Mouse (Mus musculus) liver (tissue): ENCODE measurements at regions not wholly inside any gene's neighbourhood (a gene's known extent, or its start where the extent isn't known, plus 50 kb on each side); places are given as distances from the start of the nearest gene placed in this dataset.
"Not testable (repeated sequence)": the region's sequence is repeated elsewhere in the genome, so short reads cannot be mapped to it uniquely, and the experiment has no call there.

Experiments
- DNase-seq: peaks from one replicate; pipeline ENCODE4 v3.0.0-alpha.2; 2020; ENCODE audit warnings: mixed read lengths

DNA sequence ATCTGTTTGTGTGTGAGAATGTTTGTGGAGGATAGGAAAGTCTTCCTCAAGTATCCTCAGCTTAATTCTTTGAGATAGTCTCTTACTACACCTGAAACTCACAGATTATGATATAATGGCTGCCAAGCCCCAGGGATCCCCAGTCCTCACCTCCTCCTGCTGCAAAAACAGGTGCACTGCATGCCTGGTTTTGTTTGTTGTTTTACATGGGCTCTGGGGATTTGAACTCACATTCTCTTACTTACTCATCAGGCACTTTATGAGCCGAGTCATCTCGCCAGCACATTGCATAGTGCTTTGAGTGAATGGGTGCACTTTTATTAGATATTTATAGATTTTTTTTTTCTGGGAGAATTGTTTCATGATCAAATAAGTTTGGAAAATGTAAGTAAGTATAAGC is 56.3 kb downstream of the Mterf1b start:
- DNase-seq, result no peak

- not testable (repeated sequence) for DNase-seq
Observed at GRCm38 (mm10) chr5:4254280-4254679, 62.1 kb downstream of the Mterf1b start.

DNA sequence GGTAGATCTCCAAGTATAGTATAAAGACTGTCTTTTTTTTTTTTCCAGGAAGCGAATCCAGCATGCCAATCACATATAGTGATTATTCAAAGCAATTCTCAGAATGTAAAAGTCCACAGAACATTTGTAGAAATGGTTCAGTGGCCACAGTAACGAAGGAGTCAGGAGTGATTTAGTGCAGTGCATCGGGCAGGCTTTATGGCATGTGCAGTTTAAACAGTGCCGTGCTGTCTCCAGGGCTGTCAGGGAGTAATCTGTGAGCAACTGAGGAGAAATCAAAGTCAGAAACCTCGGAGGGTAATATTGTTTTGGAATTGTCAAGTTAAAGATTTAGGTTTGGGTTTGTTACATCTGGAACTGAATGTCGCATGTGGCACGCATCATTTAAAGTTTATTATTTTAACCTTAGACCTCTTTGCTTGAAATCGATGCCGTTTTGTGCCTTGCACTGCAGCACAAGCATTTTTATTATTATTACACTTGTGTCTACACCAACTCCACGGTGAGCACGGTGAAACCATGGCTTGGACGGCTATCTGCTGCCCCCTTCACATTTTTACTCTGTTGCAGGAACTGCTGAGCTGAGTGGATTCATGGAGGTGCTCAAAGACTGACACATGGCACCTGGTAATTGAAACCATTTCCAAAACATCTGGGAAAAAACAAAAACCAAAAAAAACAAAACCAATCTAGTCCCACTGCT is 65.0 kb downstream of the Mterf1b start:
- no peak for DNase-seq

DNA sequence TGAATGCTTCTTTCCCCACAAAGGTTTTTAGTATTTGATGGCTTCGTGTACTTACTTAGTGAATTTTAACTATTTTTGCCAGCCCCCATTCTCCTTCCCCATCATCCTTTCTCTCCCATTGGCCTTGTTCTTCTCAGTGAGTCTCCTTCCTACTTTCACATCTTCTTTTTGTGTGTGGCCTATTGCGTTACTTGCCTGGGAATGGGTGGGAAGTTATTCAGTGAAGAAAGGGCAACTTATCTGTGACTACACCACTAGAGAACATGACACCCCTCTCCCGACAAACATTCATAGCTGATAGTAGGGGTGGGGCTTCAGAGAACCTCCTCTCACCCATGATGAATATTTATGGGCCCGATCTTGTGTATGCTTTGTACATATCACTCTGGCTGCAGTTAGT is 67.1 kb downstream of the Mterf1b start:
- DNase-seq, result no peak

DNA sequence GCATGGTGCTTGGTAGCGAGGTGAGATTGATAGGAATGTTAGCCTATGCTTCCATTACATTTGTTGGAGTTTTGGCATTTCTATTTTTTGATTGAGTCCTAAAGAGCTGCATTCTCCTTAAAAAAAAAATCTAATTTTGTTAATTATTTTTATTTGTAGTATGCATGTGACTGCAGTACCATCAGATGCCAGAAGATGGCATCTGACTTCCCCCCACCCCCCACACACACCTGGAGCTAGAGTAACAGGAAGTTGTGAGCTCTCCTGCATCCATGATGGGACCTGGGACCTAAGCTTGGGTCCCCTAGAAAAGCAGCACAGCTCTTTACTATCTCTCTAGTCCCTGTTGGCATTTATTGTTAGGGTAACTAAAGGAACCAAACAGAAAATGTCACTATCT is 70.5 kb downstream of the Mterf1b start:
- DNase-seq, result no peak

DNA sequence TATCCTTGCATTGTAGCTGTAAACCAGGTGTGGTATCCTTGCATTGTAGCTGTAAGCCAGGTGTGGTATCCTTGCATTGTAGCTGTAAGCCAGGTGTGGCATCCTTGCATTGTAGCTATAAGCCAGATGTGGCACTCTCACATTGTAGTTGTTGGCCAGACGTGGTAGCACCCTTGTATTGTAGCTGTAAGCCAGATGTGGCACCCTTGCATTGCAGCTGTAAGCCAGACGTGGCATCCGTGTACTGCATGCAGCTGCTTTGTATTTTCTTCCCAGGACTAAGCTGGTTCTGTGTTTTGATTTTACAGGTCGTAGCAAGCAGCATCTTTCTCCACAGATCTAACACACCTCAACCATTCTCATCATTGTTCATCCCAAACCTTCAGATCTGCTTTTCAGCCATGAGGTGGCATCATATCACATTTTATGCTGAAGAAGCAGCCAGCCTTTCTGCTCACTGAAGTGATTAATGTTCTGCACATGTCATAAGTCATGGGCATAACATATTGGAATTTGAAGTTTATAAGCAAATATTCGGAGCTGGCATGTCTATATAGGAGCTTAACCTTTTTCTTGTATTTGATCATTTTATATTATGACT is 71.5 kb downstream of the Mterf1b start:
- DNase-seq, result no peak

- no peak for DNase-seq
Observed at GRCm38 (mm10) chr5:4267717-4268116, 75.5 kb downstream of the Mterf1b start.

DNA sequence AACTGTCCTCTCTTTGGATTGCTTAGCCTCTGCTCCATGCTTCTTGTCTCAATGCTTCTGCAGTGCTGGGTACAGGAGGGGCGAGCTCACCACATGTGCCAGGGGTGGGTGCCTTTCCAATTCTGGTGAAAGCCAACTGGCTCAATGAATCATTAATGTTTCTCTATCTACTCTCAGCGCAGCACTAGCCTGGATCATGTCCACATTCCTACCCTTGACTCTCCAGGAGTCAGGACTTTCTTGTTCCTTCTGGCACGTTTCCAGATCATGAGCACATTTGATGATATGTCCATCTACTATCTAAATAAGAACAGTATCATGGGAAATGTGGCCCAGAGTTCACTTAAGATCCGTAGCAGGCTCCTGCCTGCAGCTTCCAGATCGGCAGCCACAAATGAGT is 80.8 kb downstream of the Mterf1b start:
- no peak for DNase-seq

GRCm38 (mm10) chr5:4303616-4304015 is 111.4 kb downstream of the Mterf1b start:
- no peak for DNase-seq

DNA sequence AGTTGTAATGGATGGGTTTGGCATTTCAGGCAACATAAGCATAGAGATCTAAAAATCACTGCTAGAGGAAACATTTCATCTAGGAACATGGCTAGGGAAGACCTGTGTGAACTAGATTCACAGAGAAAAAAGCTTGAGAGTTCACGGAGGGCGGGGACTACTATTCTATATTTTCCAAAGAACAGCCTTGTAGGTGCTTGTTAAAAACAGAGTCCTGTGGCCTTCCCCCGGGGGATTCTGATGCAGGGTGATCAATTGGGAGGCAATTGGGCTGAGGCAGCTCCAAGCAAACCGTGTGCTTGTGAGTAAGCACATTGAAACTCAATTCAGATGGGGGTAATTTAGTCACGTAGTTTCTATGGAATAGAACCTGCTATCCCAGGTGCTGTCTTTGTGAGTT is 112.0 kb downstream of the Mterf1b start:
- DNase-seq, result no peak

DNA sequence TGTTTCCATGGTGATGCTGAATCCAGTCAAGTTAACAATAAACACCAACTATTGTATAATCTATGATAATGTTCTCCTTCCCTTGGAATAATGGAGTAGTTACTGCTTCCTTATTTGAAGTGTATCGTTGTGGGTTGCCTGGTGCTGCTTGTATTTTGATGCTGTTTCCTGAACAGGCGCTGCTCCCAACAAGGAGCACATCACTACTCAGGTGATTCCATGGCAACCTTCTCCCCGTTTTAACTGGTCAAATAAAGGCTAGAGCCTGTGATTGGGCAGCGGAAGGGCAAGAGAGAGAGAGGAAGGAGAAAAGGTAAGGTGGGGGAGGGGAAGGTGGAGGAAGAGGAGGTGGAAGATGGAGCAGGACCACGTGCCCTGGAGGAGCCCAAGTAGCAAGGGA is 116.3 kb downstream of the Mterf1b start:
- DNase-seq, result no peak

DNA sequence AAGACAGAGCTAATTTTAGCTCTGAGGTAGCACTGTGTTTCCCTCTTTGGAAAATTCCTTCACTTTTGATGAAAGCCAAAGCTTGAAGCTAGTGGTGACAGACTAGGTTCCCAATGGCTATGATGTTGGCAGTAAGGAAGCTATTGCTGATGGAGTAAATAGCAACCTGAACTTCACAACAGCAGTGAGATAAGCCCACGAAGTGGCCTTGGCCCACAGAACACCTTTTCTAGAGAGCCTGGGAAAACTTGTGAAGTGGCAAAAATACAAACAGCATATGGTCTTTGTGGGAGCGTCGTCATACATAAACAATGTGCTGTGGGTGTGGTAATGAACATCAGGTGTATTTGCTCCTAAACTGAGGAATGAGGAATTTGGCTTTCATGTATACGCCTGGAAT is 119.0 kb downstream of the Mterf1b start:
- no peak for DNase-seq

DNA sequence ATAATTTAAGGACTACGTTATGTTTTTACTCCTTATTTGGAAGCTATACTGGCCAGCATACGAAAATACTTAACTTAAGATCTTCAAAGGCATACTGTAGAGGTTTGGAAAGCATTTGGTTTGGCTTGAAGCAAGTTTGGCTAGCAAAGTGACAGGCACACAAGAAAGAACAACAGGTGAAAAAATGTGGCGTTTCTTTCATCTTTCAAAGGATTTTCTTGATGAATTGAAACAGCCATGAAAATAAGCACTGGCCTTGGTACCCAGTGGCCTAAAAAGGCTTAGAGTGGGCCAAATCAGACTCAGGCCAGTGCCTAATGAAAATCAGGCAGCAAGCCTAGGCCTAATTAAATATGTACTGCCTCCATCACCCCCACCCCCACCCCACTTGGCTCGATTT is 119.4 kb downstream of the Mterf1b start:
- DNase-seq, result no peak

DNA sequence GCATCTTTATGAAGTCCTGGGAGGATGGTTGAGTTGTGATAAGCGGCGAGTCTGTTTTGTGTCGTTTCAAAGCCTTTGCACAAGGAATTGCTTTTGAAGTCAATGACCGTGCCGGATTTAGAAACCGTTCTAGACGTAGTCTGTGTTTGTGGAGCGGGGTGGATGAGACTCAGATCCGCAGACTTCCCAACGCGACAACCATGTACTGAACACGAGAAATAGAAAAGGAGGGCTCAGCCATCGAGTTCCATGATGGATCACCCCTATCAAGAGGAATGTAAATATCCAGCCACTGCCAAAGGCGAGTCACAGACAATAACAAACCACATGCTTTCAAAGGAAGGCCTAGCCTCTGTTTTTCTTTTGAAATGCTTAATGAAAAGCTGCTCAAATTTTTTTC is 120.5 kb downstream of the Mterf1b start:
- no peak for DNase-seq

GRCm38 (mm10) chr5:4322634-4323386 is 130.6 kb downstream of the Mterf1b start:
- no peak for DNase-seq

DNA sequence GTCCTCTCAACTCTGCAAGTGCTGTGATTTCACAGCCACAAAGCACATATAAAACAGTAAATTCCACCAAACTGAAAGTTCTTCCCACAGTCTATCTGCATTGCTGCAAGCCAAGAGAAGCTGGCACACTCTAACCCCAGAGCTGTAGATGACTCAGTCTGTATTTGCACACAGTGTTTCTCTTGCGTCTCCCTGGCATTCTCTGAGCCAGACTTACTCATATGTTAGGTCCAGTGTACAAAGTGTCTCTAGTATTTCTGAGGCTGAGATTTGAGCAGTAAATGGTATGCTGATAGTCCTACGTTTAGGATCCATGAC is 131.2 kb downstream of the Mterf1b start:
- DNase-seq, result no peak

- peak; percentile 15 for DNase-seq
Observed at GRCm38 (mm10) chr5:4325813-4326212, 133.6 kb downstream of the Mterf1b start.

- DNase-seq, result no peak
Observed at GRCm38 (mm10) chr5:4326309-4327014, 134.3 kb downstream of the Mterf1b start.

GRCm38 (mm10) chr5:4335683-4336082 is 143.5 kb downstream of the Mterf1b start:
- DNase-seq, result no peak

DNA sequence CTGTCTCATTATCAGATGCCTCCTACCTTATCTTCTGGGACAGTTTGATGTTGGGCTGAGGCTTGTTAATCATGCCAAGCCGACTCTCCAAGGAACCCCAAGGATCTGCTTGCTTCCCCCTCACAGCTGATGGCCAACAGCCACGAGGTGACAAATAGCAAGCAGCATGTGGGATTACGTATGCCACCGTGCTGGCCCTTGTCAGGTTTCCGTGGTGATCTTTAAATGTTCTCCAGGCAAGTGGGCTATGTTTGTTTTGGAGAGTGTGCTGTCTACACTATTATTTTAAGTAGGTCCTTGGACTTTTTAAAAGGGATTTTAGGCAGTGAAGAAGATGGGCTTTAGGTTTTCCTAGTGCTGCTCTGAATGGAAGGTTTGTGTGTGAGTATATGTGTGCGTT is 149.8 kb downstream of the Mterf1b start:
- DNase-seq, result no peak

DNA sequence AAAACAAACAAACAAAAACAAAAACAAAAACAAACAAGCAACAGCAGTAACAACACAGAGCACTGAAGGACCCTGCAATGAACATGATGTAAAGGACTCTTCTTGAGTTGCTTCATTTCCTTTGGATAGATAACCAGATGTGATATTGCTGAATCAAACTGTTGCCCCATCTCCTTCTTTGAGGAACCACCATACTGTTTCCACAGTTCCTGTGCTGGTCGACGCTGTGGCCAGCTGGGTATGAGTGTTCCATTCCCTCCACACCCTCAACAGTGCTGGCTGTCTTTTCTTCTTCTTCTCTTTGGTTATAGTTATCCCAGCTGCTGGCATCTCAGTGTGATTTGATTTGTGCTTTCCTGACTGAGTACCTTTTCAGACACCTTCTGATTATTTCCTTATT is 152.3 kb downstream of the Mterf1b start:
- DNase-seq, result no peak

DNA sequence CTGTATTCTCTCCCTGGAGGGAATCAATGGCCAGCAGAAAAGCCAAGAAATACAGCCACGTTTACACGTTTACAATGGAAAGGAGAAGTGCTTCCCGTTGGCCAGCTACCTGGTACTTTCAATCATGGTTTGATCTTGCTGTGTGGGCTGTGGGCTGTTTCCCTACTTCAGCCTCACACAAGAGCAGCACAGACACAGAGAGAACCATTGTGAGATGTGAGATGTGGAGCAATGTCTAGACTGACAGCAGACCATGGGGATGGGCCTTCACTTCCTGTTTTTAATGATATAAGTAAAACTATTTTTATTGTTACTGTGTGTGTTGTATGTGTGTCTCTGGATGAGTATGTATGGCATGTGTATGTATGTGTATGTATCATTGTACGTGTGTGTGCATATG is 156.2 kb downstream of the Mterf1b start:
- no peak for DNase-seq

- DNase-seq, result no peak
Observed at GRCm38 (mm10) chr5:4349943-4350342, 157.8 kb downstream of the Mterf1b start.
